In genomic region chr9:56887581-56887980, GRCm38 (mm10) we compare ENCODE assay signal across 22 mouse cellular contexts. TPM values are rescaled to one million over a fixed set of nuclear protein-coding genes. Genes with fewer than 3 reads are reported as not detected.
"Had no signal": no experiment of that assay in that cellular context is flagged by ENCODE, and none has a peak within 500 bp of the region (broad histone marks: within the 10 kb centered on the region; RNA-seq: fewer than 3 reads in every experiment).

No protein-coding gene starts in this region.

- DNase-seq: lung, adult 18-20 months; lung, embryonic 14.5 days; lung, postnatal 10 days; lung, postnatal 4 days; midbrain, embryonic 14.5 days; retina, postnatal 1 day; right cerebral cortex, adult 18-20 months; right cerebral cortex, postnatal 25 days; right cerebral cortex, postnatal 4 days; spleen, adult 18-20 months; thymus, adult 18-20 months; thymus, postnatal 14 days; thymus, postnatal 36 days had no signal

- H3K9ac ChIP-seq: lung, embryonic 14.5 days; midbrain, embryonic 12.5 days; neural tube, embryonic 13.5 days; neural tube, embryonic 15.5 days had no signal

- H3K36me3 ChIP-seq: midbrain, embryonic 10.5 days; midbrain, embryonic 12.5 days; neural tube, embryonic 13.5 days; neural tube, embryonic 15.5 days had no signal

- H3K9me3 ChIP-seq: midbrain, embryonic 10.5 days; midbrain, embryonic 12.5 days; neural tube, embryonic 13.5 days; neural tube, embryonic 15.5 days had no signal

- H3K4me3 ChIP-seq: midbrain, embryonic 10.5 days; midbrain, embryonic 12.5 days; myocyte; neural tube, embryonic 13.5 days; neural tube, embryonic 15.5 days had no signal

- H3K4me2 ChIP-seq: lung, embryonic 14.5 days; midbrain, embryonic 12.5 days; neural tube, embryonic 13.5 days; neural tube, embryonic 15.5 days had no signal

- ATAC-seq: midbrain, embryonic 16.5 days had no signal

- H3K27ac ChIP-seq: midbrain, embryonic 10.5 days; midbrain, embryonic 12.5 days; neural tube, embryonic 13.5 days; neural tube, embryonic 15.5 days had no signal

RNA-seq across cellular contexts. Expression of gene Cspg4, which starts 22.7 kb away (rescaled TPM):
- total RNA-seq: megakaryocyte-erythroid progenitor cell, adult 5-6 weeks had no signal

RNA-seq across cellular contexts. Expression of gene Odf3l1, which starts 23.1 kb away (rescaled TPM):
- total RNA-seq: megakaryocyte-erythroid progenitor cell, adult 5-6 weeks had no signal
- polyA plus RNA-seq: liver, embryonic 16.5 days; midbrain, embryonic 10.5 days; midbrain, embryonic 12.5 days; midbrain, embryonic 14.5 days; midbrain, embryonic 16.5 days; neural tube, embryonic 11.5 days; neural tube, embryonic 13.5 days had no signal
